Mouse (Mus musculus) intestine, embryonic 16.5 days (tissue): ENCODE measurements around the gene Rasgef1c. TPM values are rescaled to one million over a fixed set of nuclear protein-coding genes. Genes with fewer than 3 reads are reported as not detected.
A peak's percentile ranks its signal among the peaks of the same experiment; 100 is the strongest.

ENCODE experiments used
- ATAC-seq: fragments of 200-750 bp; cut with Nextera tagmentation; 2 replicates; pipeline ENCODE4 v1.8.0; 2017; ENCODE audit warnings: moderate TSS enrichment, moderate library complexity
- H3K27ac ChIP-seq: fragments of 300-500 bp; sonication (generic); 2 replicates; pipeline ENCODE4 v1.5.1; 2014; ENCODE audit warnings: mild to moderate bottlenecking, low read length
- H3K27me3 ChIP-seq: fragments of 300-500 bp; sonication (generic); replicated peaks from 2 replicates; pipeline ENCODE4 v1.6.1; 2014; ENCODE audit warnings: low read length, control low read depth, mixed read lengths; ENCODE audit not compliant: control insufficient read depth, insufficient read depth
- H3K36me3 ChIP-seq: fragments of 300-500 bp; sonication (generic); 2 replicates; pipeline ENCODE4 v1.6.1; 2014; ENCODE audit warnings: low read length, control low read depth; ENCODE audit not compliant: control insufficient read depth, insufficient read depth
- H3K4me1 ChIP-seq: fragments of 300-500 bp; sonication (generic); 2 replicates; pipeline ENCODE4 v1.6.1; 2014; ENCODE audit warnings: low read length, control low read depth, mixed read lengths; ENCODE audit not compliant: control insufficient read depth, insufficient read depth
- H3K4me2 ChIP-seq: fragments of 300-500 bp; sonication (generic); 2 replicates; pipeline ENCODE4 v1.6.1; 2014; ENCODE audit warnings: low read depth, low read length, control low read depth
- H3K4me3 ChIP-seq: fragments of 300-500 bp; sonication (generic); 2 replicates; pipeline ENCODE4 v1.5.1; 2014; ENCODE audit warnings: mild to moderate bottlenecking, low read length
- H3K9ac ChIP-seq: fragments of 300-500 bp; sonication (generic); 2 replicates; pipeline ENCODE4 v1.6.1; 2014; ENCODE audit warnings: low read depth, low read length
- H3K9me3 ChIP-seq: fragments of 300-500 bp; sonication (generic); 2 replicates; pipeline ENCODE4 v1.6.1; 2016; ENCODE audit warnings: low read length, control low read depth; ENCODE audit not compliant: control insufficient read depth
- WGBS: fragments of 180-500 bp; shearing (Covaris S2); extraction: QIAGEN DNeasy Blood & Tissue Kit; methylation state at CpG from one replicate; pipeline ENCODE4 v1.1.7; 2014; 5-methylcytosine and 5-hydroxymethylcytosine counted together
- polyA plus RNA-seq: library from polyadenylated mRNA; unstranded; fragments of >200 nt; fragmentation: Nextera tagmentation; extraction: Ambion mirVana; gene quantifications from 2 replicates; pipeline ENCODE4 v1.2.1, GENCODE M21; 2015

The Rasgef1c gene
- polyA plus RNA-seq, 1 experiment from 2014 or later: 0.28 TPM

DNA sequence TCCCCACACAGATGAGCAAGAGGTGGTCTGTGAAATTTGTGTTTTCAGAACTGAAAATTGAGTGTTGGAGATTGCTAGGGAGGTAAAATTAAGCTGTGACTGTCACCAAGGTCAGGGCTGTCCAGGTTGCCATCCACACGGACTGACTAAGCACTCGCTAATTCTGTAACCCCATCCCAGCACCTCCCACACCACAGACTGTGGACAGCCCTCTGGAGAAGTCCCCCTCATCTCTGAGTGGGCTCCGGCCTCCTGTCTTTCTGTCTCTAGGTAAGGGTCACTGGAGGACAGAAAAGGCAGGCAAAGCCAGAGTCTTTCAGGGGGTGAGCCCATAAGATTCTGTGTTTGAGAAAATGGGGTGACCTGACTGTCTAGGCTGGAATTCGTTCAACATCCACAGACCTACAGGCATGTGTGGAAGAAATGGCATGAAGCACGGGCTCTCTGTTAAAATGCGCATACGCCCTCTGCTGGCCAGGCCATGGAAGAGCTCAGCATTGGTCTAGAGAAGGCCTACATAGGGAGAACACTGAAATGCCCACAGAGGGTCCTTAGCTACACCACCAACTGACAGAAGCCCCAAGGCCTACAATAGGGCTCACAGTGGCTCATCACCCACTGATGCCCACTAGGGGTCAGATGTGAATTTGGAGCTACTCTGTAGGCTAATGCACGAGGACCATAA is 54.1 kb downstream of the Rasgef1c start:
- no peaks in the 10 kb centered on the region for H3K36me3 ChIP-seq
- no peak overlapping the region for H3K4me2 ChIP-seq
- no peaks in the 10 kb centered on the region for H3K4me1 ChIP-seq
- H3K9me3 ChIP-seq: no peaks in the 10 kb centered on the region
- 25% methylated on average over 8 of the region's 8 CpGs for WGBS
- no peak overlapping the region for H3K27ac ChIP-seq
- H3K9ac ChIP-seq: no peak overlapping the region
- no peak overlapping the region for H3K4me3 ChIP-seq
- ATAC-seq: peak; percentile 68
- no peaks in the 10 kb centered on the region for H3K27me3 ChIP-seq

DNA sequence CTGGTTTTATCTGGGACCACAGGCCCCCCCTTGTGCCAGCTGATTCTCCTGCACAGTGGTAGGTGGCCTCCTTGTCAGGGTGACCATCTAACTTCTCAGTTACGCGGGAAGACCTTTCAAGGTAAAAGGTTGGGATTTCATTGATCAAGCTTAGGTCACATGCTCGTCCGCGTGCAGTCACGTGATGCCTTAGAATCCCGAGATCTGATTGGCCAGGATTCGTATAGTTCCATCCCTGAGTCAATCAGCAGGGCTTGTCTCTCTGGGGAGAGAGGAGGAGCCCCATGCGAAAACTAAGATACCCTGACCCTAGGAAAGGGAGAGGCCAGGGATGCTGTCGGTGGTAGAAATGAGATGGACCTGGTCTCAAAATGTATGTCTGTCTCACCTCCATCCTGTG is 56.4 kb downstream of the Rasgef1c start:
- Histone ChIP-seq H3K4me2 (no peak overlapping the region), H3K36me3 (no peaks in the 10 kb centered on the region), H3K27ac (no peak overlapping the region), H3K4me3 (no peak overlapping the region), H3K4me1 (no peaks in the 10 kb centered on the region), H3K9me3 (no peaks in the 10 kb centered on the region), H3K9ac (no peak overlapping the region), H3K27me3 (no peaks in the 10 kb centered on the region)
- 84% methylated on average over 10 of the region's 10 CpGs for WGBS
- ATAC-seq: no peak

DNA sequence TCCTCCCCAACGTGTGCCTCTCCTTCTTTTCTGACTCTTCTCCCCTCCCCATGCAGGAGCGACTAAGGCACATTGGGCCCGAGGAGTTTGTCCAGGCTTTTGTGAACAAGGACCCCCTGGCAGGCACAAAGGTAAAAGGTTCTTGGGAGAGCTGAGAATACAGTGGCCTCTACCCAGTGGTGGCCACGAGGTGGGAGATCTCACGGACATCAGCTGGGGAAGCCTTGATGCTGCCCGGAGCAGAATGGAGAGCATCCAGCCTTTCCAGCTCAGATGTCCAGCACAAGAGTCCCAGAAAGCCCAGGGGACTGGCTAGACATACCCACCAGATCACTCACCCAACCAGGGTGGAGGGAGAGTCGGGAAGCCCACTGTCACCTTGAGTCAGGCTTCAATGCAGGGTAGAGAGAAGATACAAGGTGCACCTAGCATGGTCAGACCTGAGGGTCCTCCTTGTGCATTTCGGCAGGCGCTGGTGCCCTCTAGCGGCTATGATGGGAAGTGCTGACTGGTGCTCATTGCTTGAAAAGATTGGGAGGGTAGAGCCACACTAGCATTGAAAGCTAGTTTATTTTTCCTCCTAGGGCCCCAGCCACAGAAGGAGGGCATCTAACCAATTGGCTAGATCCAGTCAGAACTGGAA is 59.6 kb downstream of the Rasgef1c start:
- H3K4me2 ChIP-seq: no peak overlapping the region
- WGBS: 40% methylated on average over 10 of the region's 10 CpGs
- H3K4me3 ChIP-seq: no peak overlapping the region
- H3K9ac ChIP-seq: no peak overlapping the region
- no peaks in the 10 kb centered on the region for H3K4me1 ChIP-seq
- no peak overlapping the region for H3K27ac ChIP-seq
- ATAC-seq: no peak
- no peaks in the 10 kb centered on the region for H3K9me3 ChIP-seq
- no peaks in the 10 kb centered on the region for H3K36me3 ChIP-seq
- H3K27me3 ChIP-seq: no peaks in the 10 kb centered on the region

DNA sequence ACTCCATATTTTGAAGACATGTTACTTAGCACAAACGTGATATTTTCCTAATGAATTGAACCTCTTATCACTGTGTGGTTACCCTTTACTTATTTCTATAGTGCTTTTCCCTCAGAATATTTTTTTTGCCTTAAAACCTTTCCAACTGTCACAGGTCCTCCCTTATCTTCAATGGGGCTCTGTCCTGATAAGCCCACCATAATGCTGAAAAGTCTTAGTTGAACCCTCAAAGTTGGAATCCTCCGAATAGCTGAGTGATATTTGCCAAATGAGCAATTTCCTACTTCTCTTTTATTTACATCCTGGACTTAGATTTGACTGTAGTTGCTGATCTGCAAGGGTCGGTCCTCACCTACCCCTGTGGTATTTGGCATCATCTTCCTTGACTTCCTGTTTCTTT is 63.7 kb downstream of the Rasgef1c start:
- Histone ChIP-seq H3K27me3 (no peaks in the 10 kb centered on the region), H3K36me3 (no peaks in the 10 kb centered on the region), H3K4me3 (no peak overlapping the region), H3K4me1 (no peaks in the 10 kb centered on the region), H3K9ac (no peak overlapping the region), H3K27ac (no peak overlapping the region), H3K4me2 (no peak overlapping the region), H3K9me3 (no peaks in the 10 kb centered on the region)
- 66% methylated on average over 3 of the region's 3 CpGs for WGBS
- no peak for ATAC-seq

DNA sequence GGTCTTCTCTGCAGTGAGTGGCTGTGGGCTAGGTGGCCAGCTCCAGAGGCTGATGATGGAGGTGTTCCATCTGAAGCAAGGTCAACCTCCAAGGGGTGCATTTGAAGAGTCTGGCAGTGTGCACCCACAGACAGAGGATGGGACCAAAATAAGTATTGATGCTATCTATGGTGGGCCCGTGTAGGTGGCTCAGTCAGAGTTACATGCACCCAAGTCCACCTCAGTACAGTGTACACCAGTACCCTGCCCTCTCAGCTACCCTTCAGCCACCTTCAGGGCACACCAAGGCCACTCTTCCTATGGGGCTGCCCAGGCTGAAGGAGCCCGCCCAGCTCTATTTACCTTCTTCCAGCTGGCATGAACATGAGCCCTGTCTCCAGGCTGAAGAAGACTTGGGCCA is 68.1 kb downstream of the Rasgef1c start:
- Histone ChIP-seq H3K4me2 (no peak overlapping the region), H3K9me3 (no peaks in the 10 kb centered on the region), H3K36me3 (no peaks in the 10 kb centered on the region), H3K4me1 (no peaks in the 10 kb centered on the region), H3K27ac (no peak overlapping the region), H3K4me3 (no peak overlapping the region), H3K27me3 (no peaks in the 10 kb centered on the region), H3K9ac (no peak overlapping the region)
- ATAC-seq: no peak
- 86% methylated on average over 2 of the region's 2 CpGs for WGBS

DNA sequence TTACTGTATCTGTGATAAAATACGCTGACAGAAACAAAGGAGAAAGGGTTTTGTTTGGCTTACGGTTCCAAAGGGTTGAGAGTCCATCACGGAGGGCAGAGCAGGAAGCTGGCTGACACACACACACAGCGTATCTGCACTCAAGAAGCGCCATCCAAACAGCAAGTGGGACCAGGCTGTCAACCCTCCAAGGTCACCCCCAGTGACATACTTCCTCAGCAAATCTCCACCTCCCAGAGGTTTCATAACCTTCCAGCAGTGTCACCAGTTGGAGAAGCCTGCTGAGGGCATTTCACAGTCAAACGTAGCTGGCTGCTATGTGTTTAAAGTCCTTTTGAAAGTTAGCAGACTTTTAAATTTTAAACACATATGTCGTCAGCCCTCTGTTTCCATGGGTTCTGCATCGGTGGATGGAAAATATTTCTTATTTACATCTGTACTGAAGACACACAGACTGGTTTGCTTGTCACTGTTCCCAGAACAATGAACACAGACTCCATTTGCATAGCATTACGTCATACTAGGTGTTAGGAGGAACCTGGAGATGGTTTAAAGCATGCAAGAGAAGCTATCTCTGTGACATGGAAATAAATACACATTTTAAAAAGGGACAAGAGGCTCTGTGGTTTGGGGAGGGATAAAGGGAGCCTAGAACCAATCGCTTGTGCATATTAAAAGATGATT is 72.2 kb downstream of the Rasgef1c start:
- WGBS: 79% methylated on average over 10 of the region's 10 CpGs
- Histone ChIP-seq H3K27ac (no peak overlapping the region), H3K4me1 (no peaks in the 10 kb centered on the region), H3K27me3 (no peaks in the 10 kb centered on the region), H3K4me3 (no peak overlapping the region), H3K9ac (no peak overlapping the region), H3K9me3 (no peaks in the 10 kb centered on the region), H3K36me3 (no peaks in the 10 kb centered on the region), H3K4me2 (no peak overlapping the region)
- no peak for ATAC-seq

DNA sequence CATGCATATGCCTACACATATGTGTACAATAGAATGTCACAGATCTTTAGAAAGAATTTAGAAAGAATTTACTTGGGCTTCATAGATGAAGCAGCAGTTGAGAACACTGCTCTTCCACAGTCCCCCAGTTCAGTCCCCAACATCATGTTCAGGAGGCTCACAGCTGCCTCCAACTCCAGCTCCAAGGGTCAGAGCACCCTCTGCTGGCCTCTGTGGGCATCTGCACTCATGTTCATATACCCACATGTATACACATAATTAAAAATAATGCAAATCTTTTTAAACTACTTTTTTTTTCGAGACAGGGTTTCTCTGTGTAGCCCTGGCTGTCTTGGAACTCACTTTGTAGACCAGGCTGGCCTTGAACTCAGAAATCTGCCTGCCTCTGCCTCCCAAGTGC is 73.0 kb downstream of the Rasgef1c start:
- no peak overlapping the region for H3K27ac ChIP-seq
- H3K4me3 ChIP-seq: no peak overlapping the region
- H3K4me2 ChIP-seq: no peak overlapping the region
- no peak for ATAC-seq
- no peaks in the 10 kb centered on the region for H3K9me3 ChIP-seq
- WGBS: 76% methylated on average over 1 of the region's 1 CpGs
- H3K36me3 ChIP-seq: no peaks in the 10 kb centered on the region
- no peak overlapping the region for H3K9ac ChIP-seq
- no peaks in the 10 kb centered on the region for H3K4me1 ChIP-seq
- H3K27me3 ChIP-seq: no peaks in the 10 kb centered on the region

DNA sequence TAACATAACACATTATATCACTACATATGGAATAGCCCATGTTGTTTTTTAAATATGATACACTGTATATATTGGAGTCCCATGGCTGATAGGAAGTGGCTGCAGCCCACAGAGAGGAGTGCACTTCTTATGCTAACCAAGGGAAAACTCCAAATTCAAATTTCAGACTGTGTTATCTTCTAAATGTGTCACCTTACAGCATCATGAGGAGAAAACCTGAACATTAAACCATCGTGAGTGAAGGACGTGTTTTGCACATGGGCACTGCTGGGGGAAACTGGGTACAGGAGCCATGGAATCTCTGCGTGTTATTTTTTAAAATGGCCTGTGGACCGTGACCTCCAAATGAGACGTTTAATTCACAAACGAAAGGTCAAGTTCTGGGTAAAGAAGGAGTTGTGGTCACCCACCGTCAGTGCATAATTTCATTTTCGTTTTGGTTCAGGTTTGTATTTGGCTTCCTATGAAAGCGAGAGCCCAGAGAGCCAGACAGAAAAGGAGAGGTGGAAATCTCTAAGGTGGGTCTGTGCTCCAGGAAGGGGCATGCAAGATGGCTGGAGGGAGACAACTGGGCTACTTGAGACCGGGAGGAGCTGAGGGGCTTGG is 76.4 kb downstream of the Rasgef1c start:
- H3K4me3 ChIP-seq: no peak overlapping the region
- 82% methylated on average over 10 of the region's 10 CpGs for WGBS
- H3K4me2 ChIP-seq: no peak overlapping the region
- no peaks in the 10 kb centered on the region for H3K36me3 ChIP-seq
- no peak overlapping the region for H3K9ac ChIP-seq
- no peaks in the 10 kb centered on the region for H3K27me3 ChIP-seq
- H3K4me1 ChIP-seq: peaks cover 3% of the 10 kb centered on the region; the same call in 1 of the 2 replicates
- no peaks in the 10 kb centered on the region for H3K9me3 ChIP-seq
- no peak overlapping the region for H3K27ac ChIP-seq
- no peak for ATAC-seq

DNA sequence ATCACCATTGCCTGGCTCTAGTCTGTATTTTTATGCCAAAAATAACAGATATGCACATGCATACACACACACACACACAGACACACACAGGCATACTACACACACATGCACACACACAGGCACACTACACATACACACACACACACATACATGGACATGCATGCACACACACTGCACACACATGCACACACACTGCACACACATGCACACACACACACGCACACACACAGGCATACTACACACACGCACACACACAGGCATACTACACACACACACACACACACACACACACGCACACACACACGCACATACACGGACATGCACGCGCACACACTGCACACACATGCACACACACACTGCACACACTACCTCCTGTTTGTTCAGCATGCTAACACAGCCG is 77.3 kb downstream of the Rasgef1c start:
- 90% methylated on average over 8 of the region's 8 CpGs for WGBS
- Histone ChIP-seq H3K4me3 (no peak overlapping the region), H3K4me2 (no peak overlapping the region), H3K9ac (no peak overlapping the region), H3K27ac (no peak overlapping the region), H3K4me1 (peaks cover 3% of the 10 kb centered on the region; the same call in 1 of the 2 replicates), H3K27me3 (no peaks in the 10 kb centered on the region), H3K36me3 (no peaks in the 10 kb centered on the region), H3K9me3 (no peaks in the 10 kb centered on the region)
- no peak for ATAC-seq
